16 mouse cellular contexts compared by ENCODE assay signal in the genomic region with DNA sequence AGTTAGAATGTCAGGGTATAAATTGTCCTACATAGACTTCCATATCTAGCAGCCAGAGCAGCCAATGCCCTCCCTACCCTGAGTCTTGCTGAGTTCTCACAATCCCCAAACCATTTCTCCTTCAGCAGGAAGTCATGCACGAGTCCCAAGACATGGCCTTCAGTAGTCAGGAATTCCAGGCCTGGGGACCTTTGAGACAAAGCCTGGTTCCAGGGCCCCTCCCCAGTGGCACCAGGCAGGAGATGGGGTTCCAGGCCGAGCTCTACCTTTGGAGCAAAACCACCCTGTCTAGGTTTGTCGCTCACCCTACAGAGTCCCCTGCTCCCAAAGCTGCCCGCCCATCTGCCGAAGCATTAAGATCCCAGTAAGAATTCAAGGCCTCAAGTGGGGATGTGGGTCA.
"Had no signal": no experiment of that assay in that cellular context is flagged by ENCODE, and none has a peak within 500 bp of the region (broad histone marks: within the 10 kb centered on the region; RNA-seq: fewer than 3 reads in every experiment).

No protein-coding gene starts in this region.

- DNase-seq: kidney, adult 8-10 months; kidney, postnatal 25 days; lung, postnatal 14 days; right cerebral cortex, postnatal 25 days; thymus, adult 2 months; thymus, postnatal 25 days had no signal

- H3K9ac ChIP-seq: liver, embryonic 12.5 days; lung, embryonic 15.5 days; midbrain, embryonic 15.5 days; neural tube, embryonic 12.5 days had no signal

- H3K27me3 ChIP-seq: lung, embryonic 15.5 days; midbrain, embryonic 15.5 days; neural tube, embryonic 12.5 days had no signal

- H3K36me3 ChIP-seq: limb, embryonic 10.5 days; liver, embryonic 12.5 days; lung, embryonic 15.5 days; midbrain, embryonic 15.5 days; neural tube, embryonic 12.5 days had no signal

- ATAC-seq: liver, embryonic 12.5 days; midbrain, embryonic 15.5 days had no signal

- H3K4me1 ChIP-seq: lung, embryonic 15.5 days; midbrain, embryonic 15.5 days had no signal

- H3K4me2 ChIP-seq: liver, embryonic 12.5 days; lung, embryonic 15.5 days; midbrain, embryonic 11.5 days; midbrain, embryonic 15.5 days; neural tube, embryonic 12.5 days had no signal

- H3K4me3 ChIP-seq: left cerebral cortex, adult 2 months; limb, embryonic 10.5 days; liver, embryonic 12.5 days; lung, embryonic 15.5 days; megakaryocyte, embryonic 14.5 days; midbrain, embryonic 15.5 days; neural tube, embryonic 12.5 days had no signal

- H3K27ac ChIP-seq: limb, embryonic 10.5 days; liver, embryonic 12.5 days; lung, embryonic 15.5 days; macrophage; midbrain, embryonic 15.5 days; neural tube, embryonic 12.5 days; stomach, postnatal 0 days had no signal

- H3K9me3 ChIP-seq: limb, embryonic 10.5 days; liver, embryonic 12.5 days; lung, embryonic 15.5 days; megakaryocyte, embryonic 14.5 days; midbrain, embryonic 15.5 days; neural tube, embryonic 12.5 days had no signal
